Mouse (Mus musculus): ENCODE measurements around the gene Fam114a1. TPM values are rescaled to one million over a fixed set of nuclear protein-coding genes. Genes with fewer than 3 reads are reported as not detected.
A peak's percentile ranks its signal among the peaks of the same experiment; 100 is the strongest.

The Fam114a1 gene
- total RNA-seq (2021), result 10 to 100 TPM; 28.1 to 28.4 TPM
- long read RNA-seq, experiment 1, transcript Fam114a1-201 (14 exons, 2,938 nt), result major isoform, 7 of 18 reads
- long read RNA-seq, experiment 1, partial matches to known transcripts, result 9 of 18 reads
- long read RNA-seq, experiment 1, other reads (novel, unspliced or antisense), result 2 of 18 reads
- long read RNA-seq, experiment 2, partial matches to known transcripts, result 1 of 2 reads
- long read RNA-seq, experiment 2, other reads (novel, unspliced or antisense), result 0 of 2 reads

DNA sequence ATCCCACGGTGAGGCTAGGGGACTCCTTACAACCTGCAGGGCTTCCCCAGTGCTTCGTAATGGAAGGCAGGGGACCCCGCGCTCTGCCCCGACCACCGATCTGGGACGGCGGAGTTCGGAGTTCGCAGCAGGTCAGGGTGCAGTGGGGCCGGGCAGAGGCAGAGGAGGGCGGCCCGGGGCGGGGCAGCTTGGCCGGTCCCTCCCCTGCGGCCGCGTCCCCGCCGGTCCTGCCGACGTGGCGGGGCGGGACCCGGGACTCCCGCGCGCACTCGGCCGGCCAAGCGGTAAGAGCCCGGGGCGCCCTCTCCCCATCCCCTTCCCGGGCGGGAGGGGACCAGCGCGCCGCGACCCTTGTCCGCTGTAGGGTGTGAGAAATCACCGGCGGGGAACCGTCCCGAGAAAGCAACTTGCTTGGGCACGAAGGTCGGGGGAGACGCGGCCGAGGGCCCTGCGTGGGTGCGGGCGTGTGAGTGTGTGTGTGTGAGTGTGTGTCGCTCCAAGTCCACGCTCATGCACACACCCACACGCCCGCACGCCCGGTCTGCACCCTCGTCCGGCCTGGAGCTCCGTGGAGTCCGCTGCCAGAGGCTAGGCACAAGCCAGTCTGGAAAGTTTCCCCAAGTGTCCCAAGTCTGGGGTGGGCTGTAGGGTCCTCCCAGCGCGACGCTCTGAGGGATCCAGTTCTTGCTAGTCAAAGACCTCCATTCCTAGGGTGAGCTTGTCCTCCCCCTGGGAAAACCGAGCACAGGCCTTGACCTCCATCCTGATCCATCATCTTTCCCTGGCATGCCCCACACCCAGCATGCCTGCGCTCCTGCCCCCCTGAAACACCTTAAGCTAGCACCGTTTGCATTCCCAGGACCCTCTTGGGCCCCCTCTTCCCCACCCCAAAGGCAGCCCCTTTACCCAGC is at the start of gene Fam114a1:
Fam114a1 (plus strand) TSS at position 211 of the 911 bp plus-strand sequence.
- DNase-seq, result peak; percentile 90

DNA sequence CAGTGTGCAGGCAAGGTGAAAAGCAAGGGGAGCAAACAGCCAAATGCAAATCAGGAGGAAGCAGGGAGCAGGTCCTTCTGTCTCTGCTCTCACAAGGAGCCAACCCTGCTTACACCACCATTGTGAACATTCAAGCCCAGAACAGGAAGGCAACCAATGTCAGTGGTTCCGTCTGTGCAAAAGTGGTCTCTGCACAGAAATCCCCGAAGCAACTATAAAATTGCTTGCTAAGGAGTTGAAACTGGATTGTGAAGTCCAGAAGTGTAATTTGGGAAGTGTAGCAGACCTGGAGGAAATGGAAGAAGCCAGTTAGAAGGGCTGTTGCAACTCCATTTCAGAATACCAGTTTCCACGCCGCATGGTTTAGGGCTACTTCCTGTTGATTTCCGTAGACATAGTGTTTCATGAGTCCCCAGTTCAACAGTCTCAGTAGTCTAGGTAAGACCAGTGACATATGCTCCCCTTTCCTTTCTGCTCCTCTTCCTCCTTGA is 46.9 kb upstream of the Fam114a1 start:
- DNase-seq, result no peak

- DNase-seq, result no peak
Observed at GRCm38 (mm10) chr5:64932215-64932614, 37.7 kb upstream of the Fam114a1 start.

- no peak for DNase-seq
Observed at GRCm38 (mm10) chr5:64932775-64933174, 37.1 kb upstream of the Fam114a1 start.

DNA sequence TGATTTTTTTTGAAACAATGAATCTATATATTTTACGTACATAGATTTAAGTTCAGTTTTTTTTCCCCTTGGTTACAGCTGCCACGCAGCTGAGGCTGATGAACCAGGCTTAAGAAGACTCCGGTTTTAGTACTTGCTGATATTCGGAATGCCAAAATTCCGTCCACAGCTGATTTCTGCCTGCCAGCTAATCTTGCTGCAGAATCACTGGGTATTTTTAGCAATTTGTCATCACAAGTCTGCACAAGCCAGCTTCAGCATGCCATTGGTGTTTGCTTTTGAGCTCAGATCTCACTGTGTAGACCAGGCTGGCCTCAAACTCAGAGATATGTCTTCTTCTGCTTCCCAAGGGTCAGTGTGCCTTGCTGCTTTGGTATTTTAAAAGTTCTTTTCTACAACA is 18.4 kb upstream of the Fam114a1 start:
- no peak for DNase-seq

DNA sequence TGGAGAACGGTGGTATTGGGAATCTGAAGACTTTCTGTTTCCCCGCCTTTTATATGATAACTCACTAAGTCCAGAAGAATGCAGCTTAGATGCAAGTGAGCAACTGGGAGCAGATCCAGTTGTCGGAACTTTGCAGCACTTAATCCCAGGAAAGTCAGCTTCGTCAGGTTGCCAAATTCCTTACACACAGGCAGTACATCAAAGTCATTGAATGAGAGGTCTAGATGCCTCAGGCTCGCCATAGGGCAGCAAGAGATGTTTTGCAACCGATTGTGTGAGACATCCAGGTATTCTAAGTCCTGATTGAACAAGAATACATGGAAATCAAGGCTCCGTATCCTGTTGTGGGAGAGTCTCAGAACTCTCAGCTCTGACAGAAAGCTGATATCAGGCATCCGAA is 14.9 kb upstream of the Fam114a1 start:
- no peak for DNase-seq

DNA sequence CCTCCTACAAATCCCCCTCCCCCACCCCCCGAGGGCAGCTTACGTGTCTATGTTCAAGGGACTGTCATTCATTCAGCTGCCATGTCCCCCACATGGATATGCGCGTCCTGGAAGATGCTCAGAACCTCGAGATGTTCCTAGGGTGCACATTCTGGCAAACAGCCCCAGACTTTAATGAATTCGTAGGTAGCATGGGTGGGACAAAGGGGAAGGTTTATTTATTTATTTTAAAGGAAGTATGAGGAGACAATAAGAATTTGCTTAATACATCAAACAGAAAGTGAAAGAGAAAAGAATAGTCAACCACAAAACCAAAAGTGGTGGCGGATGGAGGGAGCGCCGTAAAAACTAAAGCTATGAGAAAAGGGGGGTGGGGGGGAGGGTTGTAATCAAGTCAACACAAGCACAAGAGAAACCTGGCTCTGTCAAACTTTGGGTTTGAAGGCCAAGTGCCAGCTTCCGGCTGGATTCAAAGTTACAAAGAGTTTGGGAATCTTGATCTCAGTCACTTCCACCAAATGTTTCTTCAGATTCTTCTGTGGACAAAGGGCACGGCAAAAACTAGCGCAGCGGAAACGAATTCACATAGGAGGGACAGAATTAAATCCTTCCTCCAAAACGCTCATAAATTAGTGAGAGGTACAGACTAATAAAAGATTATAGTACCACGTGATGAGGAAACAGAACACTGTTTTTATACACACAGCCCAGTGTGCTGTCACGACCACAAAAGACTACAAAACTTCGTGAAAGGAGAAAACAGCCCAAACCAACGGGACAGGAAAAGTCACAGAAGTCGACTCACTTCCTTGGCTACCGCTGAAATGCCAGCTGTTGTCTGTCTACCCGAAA is 10.7 kb upstream of the Fam114a1 start:
- DNase-seq, result no peak

GRCm38 (mm10) chr5:64959843-64960230 is 10.0 kb upstream of the Fam114a1 start, which contains the start of gene Tlr6:
Gene Tlr6 (minus strand): TSS chr5:64960097.
- peak; percentile 71 for DNase-seq

DNA sequence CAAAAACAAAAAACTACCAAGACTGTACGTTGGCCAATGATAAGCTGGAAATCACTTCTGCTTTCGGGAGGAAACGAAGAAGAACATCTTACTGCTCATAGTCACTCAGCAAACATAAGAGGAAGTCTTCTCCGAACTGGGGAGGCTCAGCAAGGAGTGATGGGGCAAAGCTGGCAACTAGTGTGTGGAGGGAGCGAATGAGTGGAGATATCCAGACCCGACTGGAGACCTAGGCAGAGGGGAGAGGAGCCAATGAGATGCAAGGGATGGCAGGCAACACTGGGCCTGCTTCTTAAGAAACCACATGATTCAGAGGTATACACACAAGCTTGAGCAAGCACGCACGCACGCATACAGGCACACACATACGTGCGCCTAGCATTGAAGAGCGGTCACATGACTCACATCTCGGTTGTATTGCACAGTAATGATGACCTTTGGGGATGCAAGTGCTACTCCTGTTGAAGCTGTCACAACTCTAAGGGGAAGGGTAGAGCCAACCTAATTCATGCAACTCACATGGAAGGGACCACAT is 8.9 kb upstream of the Fam114a1 start:
- no peak for DNase-seq

DNA sequence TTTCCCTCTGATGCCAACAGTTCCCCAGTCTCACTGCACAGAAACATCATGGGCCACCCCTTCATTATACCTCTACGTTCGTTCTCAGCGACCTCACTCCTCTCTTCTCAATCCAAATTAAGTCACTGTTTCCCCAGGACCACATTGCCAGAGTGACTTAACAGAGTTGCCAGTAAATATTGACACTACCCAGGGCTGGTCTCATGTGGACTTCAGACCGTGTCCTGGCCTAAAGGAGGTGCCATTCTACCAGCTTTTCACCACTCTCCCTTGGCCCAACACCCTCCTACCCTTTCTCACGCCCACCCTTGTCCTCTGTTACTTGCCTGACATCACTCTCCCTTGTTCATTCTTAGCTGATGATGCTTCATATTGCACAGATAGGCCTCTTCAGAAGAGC is 6.6 kb upstream of the Fam114a1 start:
- DNase-seq, result no peak

DNA sequence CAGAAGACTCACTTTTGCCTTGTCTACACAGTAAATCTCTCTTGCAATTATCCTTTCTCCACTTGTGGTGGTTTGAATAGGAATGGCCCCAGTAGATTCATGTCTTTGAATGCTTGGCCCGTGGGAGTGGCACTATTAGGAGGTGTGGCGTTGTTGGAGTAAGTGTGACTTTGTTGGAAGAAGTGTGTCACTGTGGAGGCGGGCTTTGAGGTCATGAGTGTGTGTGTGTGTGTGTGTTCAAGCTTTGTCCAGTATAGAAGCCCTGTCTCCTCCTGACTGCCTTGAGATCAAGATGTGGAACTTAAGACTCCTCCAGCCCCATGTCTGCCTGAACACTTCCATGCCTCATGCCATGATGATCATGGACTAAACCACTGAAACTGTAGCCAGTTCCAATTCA is 6.1 kb upstream of the Fam114a1 start:
- no peak for DNase-seq

- DNase-seq, result peak; percentile 36
Observed at GRCm38 (mm10) chr5:64968961-64969860, 660 bp upstream of the Fam114a1 start.

- DNase-seq, result no peak
Observed at GRCm38 (mm10) chr5:64975121-64975520, 5.2 kb downstream of the Fam114a1 start.

GRCm38 (mm10) chr5:64977128-64977527 is 7.3 kb downstream of the Fam114a1 start:
- no peak for DNase-seq

- DNase-seq, result no peak
Observed at GRCm38 (mm10) chr5:64985971-64986370, 16.1 kb downstream of the Fam114a1 start.

DNA sequence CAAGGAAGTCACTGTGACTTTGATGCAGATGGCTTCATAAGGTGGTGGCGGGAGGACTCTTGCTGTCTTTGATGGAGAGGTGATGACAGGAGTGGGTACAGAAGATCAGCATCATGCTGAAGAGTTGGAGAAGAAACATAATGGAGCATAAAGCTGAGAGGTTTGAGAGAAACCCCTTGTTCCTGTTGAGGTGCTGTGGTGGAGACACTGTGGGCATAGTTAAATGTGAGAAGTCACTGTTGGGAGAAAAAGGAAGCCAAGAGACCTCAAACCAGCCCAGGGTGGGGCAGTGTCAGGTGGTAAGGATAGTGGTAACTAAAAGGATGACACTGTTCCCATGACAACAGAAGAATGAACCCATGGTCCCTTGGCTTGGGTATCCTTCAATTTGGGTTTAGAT is 20.1 kb downstream of the Fam114a1 start:
- no peak for DNase-seq

- DNase-seq, result no peak
Observed at GRCm38 (mm10) chr5:64992540-64992939, 22.7 kb downstream of the Fam114a1 start.

GRCm38 (mm10) chr5:64995408-64995807 is 25.5 kb downstream of the Fam114a1 start:
- DNase-seq, result no peak

DNA sequence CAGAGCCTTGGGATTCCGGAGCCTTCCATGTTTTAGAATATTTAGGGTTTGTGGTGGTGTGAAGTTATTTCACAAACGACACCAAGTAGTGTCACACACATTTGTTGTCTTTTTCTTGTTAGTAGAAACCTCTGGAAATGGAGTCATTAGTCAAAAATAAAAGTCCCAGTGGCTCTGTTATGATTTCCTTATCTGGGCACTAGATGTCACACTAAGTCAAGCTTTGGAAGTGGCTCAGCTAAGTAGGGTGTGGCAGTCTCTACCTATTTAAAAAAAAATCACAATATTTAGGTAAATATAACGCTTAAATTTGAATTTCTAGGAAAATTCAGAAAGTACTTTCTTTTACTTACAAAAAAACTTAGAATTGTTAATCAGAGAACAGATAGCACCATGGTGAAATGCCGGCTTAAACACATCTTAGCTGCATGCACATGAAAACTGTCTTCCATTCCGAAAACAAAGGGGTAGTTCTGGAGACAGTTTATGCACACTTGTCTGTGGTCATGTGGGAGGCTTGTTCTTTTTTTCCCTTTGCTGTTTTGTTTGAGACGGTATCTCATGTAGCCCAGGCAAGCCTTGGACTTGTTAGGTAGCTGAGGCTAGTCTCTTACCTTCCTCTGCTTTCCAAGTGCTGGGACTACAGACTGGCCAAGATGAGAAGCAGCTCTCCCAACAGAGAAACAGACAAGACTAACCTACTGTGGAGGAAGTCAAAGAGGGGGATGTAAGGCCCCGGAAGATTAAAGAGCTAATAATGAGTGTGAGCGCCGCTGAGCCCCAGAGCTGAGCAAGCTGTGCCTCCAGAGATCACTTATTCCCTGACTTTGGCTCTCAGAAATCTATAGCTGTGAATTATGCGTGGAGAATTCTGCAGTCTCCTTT is 33.3 kb downstream of the Fam114a1 start:
- no peak for DNase-seq

- DNase-seq, result no peak
Observed at GRCm38 (mm10) chr5:65003946-65004535, 34.2 kb downstream of the Fam114a1 start.
